Mouse (Mus musculus): ENCODE measurements around the gene Fam13c.

- no peak for TF ChIP-seq CTCF (conservative IDR thresholded peaks at IDR 0.05; ENCODE audit: low read length)
- TF ChIP-seq NANOG (IDR thresholded peaks at IDR 0.05; ENCODE audit: borderline replicate concordance, low read length): peak; percentile 100
- TF ChIP-seq POU5F1 (IDR thresholded peaks at IDR 0.05; ENCODE audit: borderline replicate concordance, low read length): no peak
Measured at GRCm38 (mm10) chr10:70433334-70433733, 6.9 kb upstream of the Fam13c start.

Data from E14TG2a.4 (cell line).